Mouse (Mus musculus) lung, postnatal 0 days (tissue): ENCODE results near the gene Skap1. TPM values are rescaled to one million over a fixed set of nuclear protein-coding genes. Genes with fewer than 3 reads are reported as not detected.

Experiments used
- ATAC-seq: fragments of 200-750 bp; cut with Nextera tagmentation; 2 replicates; pipeline ENCODE4 v1.8.0; 2017; ENCODE audit warnings: moderate library complexity
- DNase-seq: peaks from one replicate; pipeline ENCODE4 v3.0.0-alpha.2; 2016; ENCODE audit warnings: low spot score
- H3K27ac ChIP-seq: fragments of 300-500 bp; sonication (generic); 2 replicates; pipeline ENCODE4 v1.5.1; 2014; ENCODE audit warnings: antibody characterized with exemption, mild to moderate bottlenecking, low read length, mixed read lengths
- H3K27me3 ChIP-seq: fragments of 300-500 bp; sonication (generic); replicated peaks from 2 replicates; pipeline ENCODE4 v1.6.1; 2014; ENCODE audit warnings: low read length, mixed read lengths; ENCODE audit not compliant: insufficient read depth
- H3K36me3 ChIP-seq: fragments of 300-500 bp; sonication (generic); 2 replicates; pipeline ENCODE4 v1.6.1; 2014; ENCODE audit warnings: low read length, mixed read lengths; ENCODE audit not compliant: insufficient read depth
- H3K4me1 ChIP-seq: fragments of 300-500 bp; sonication (generic); 2 replicates; pipeline ENCODE4 v1.6.1; 2014; ENCODE audit warnings: antibody characterized with exemption, low read depth, low read length, mixed read lengths; ENCODE audit not compliant: insufficient read depth
- H3K4me2 ChIP-seq: fragments of 300-500 bp; sonication (generic); replicated peaks from 2 replicates; pipeline ENCODE4 v1.6.1; 2014; ENCODE audit warnings: low read depth, mild to moderate bottlenecking, low read length, moderate library complexity, mixed read lengths
- H3K4me3 ChIP-seq: fragments of 300-500 bp; sonication (generic); 2 replicates; pipeline ENCODE4 v1.5.1; 2014; ENCODE audit warnings: low read depth, low read length
- H3K9ac ChIP-seq: fragments of 300-500 bp; sonication (generic); replicated peaks from 2 replicates; pipeline ENCODE4 v1.6.1; 2014; ENCODE audit warnings: low read depth, mild to moderate bottlenecking
- H3K9me3 ChIP-seq: fragments of 300-500 bp; sonication (generic); 2 replicates; pipeline ENCODE4 v1.6.1; 2016; ENCODE audit warnings: low read length, mixed read lengths
- CTCF ChIP-seq: IDR thresholded peaks from 2 replicates; pipeline ENCODE4 v1.5.1; 2016; ENCODE audit warnings: antibody characterized with exemption, mild to moderate bottlenecking
- EP300 ChIP-seq: IDR thresholded peaks from 2 replicates; pipeline ENCODE4 v1.6.1; 2016; ENCODE audit warnings: antibody characterized with exemption, mild to moderate bottlenecking, control low read depth
- WGBS: fragments of 180-500 bp; shearing (Covaris S2); extraction: QIAGEN DNeasy Blood & Tissue Kit; methylation state at CpG from one replicate; pipeline ENCODE4 v1.1.7; 2014; 5-methylcytosine and 5-hydroxymethylcytosine counted together
- polyA plus RNA-seq: library from polyadenylated mRNA; unstranded; fragments of >200 nt; fragmentation: Nextera tagmentation; extraction: Ambion mirVana; gene quantifications from 2 replicates; pipeline ENCODE4 v1.2.1, GENCODE M21; 2015

Skap1 gene
- polyA plus RNA-seq, 1 experiment from 2014 or later: 0.73 TPM

- Histone ChIP-seq H3K27me3 (no peaks in the 10 kb centered on the region), H3K36me3 (no peaks in the 10 kb centered on the region), H3K27ac (no peak overlapping the region), H3K4me3 (no peak overlapping the region), H3K4me1 (no peaks in the 10 kb centered on the region), H3K9ac (no peak overlapping the region), H3K4me2 (no peak overlapping the region), H3K9me3 (no peaks in the 10 kb centered on the region)
- ATAC-seq: no peak
- TF ChIP-seq CTCF (no peak), EP300 (no peak)
- DNase-seq: no peak
- WGBS: 45% methylated on average over 5 of the region's 5 CpGs
These were observed 175.4 kb downstream of the Skap1 start for GRCm38 (mm10) chr11:96639805-96640204.

- ATAC-seq: peak; percentile 90
- H3K9ac ChIP-seq: no peak overlapping the region
- H3K9me3 ChIP-seq: no peaks in the 10 kb centered on the region
- no peaks in the 10 kb centered on the region for H3K4me1 ChIP-seq
- WGBS: 43% methylated on average over 17 of the region's 17 CpGs
- no peaks in the 10 kb centered on the region for H3K36me3 ChIP-seq
- TF ChIP-seq EP300: peak; percentile 55; the same call in 1 of the 2 replicates
- peak; percentile 14; the same call in 1 of the 2 replicates for TF ChIP-seq CTCF
- H3K27ac ChIP-seq: peak overlapping the region; percentile 20; the same call in 1 of the 2 replicates
- H3K4me3 ChIP-seq: no peak overlapping the region
- DNase-seq: peak; percentile 70
- H3K4me2 ChIP-seq: no peak overlapping the region
- H3K27me3 ChIP-seq: no peaks in the 10 kb centered on the region
These were observed 178.1 kb downstream of the Skap1 start for GRCm38 (mm10) chr11:96642173-96643140.

- TF ChIP-seq CTCF (no peak), EP300 (no peak)
- no peaks in the 10 kb centered on the region for H3K27me3 ChIP-seq
- ATAC-seq: no peak
- no peak for DNase-seq
- WGBS: 54% methylated on average over 7 of the region's 7 CpGs
- no peak overlapping the region for H3K4me3 ChIP-seq
- H3K4me1 ChIP-seq: no peaks in the 10 kb centered on the region
- no peaks in the 10 kb centered on the region for H3K9me3 ChIP-seq
- no peaks in the 10 kb centered on the region for H3K36me3 ChIP-seq
- no peak overlapping the region for H3K9ac ChIP-seq
- H3K4me2 ChIP-seq: no peak overlapping the region
- H3K27ac ChIP-seq: no peak overlapping the region
These were observed 180.6 kb downstream of the Skap1 start for GRCm38 (mm10) chr11:96644969-96645368.

- DNase-seq: peak; percentile 21
- Histone ChIP-seq H3K4me3 (no peak overlapping the region), H3K36me3 (no peaks in the 10 kb centered on the region), H3K27ac (no peak overlapping the region), H3K9me3 (no peaks in the 10 kb centered on the region), H3K4me1 (no peaks in the 10 kb centered on the region), H3K4me2 (no peak overlapping the region), H3K27me3 (no peaks in the 10 kb centered on the region), H3K9ac (no peak overlapping the region)
- ATAC-seq: 0 out of 2 replicates have a peak, but pooled peaks have one; percentile 32
- 50% methylated on average over 10 of the region's 10 CpGs for WGBS
- TF ChIP-seq CTCF (no peak), EP300 (no peak)
These were observed 181.2 kb downstream of the Skap1 start for GRCm38 (mm10) chr11:96645538-96646037.

GRCm38 (mm10) chr11:96651848-96652247, 187.5 kb downstream of the Skap1 start:
- ATAC-seq (no peak), DNase-seq (no peak)
- no peak overlapping the region for H3K9ac ChIP-seq
- TF ChIP-seq EP300: no peak
- TF ChIP-seq CTCF: no peak
- WGBS: 83% methylated on average over 9 of the region's 9 CpGs
- H3K36me3 ChIP-seq: no peaks in the 10 kb centered on the region
- H3K4me2 ChIP-seq: no peak overlapping the region
- H3K27ac ChIP-seq: no peak overlapping the region
- H3K4me1 ChIP-seq: no peaks in the 10 kb centered on the region
- no peaks in the 10 kb centered on the region for H3K27me3 ChIP-seq
- H3K4me3 ChIP-seq: no peak overlapping the region
- H3K9me3 ChIP-seq: no peaks in the 10 kb centered on the region

- H3K27me3 ChIP-seq: no peaks in the 10 kb centered on the region
- H3K27ac ChIP-seq: no peak overlapping the region
- no peak for TF ChIP-seq CTCF
- TF ChIP-seq EP300: no peak
- H3K36me3 ChIP-seq: no peaks in the 10 kb centered on the region
- no peaks in the 10 kb centered on the region for H3K4me1 ChIP-seq
- H3K4me2 ChIP-seq: no peak overlapping the region
- DNase-seq: no peak
- no peak for ATAC-seq
- no peak overlapping the region for H3K4me3 ChIP-seq
- WGBS: 85% methylated on average over 8 of the region's 8 CpGs
- H3K9me3 ChIP-seq: no peaks in the 10 kb centered on the region
- H3K9ac ChIP-seq: no peak overlapping the region
These were observed 189.5 kb downstream of the Skap1 start for GRCm38 (mm10) chr11:96653867-96654266.
